Mouse (Mus musculus): Measurements from ENCODE around the gene Gm3435.

DNA sequence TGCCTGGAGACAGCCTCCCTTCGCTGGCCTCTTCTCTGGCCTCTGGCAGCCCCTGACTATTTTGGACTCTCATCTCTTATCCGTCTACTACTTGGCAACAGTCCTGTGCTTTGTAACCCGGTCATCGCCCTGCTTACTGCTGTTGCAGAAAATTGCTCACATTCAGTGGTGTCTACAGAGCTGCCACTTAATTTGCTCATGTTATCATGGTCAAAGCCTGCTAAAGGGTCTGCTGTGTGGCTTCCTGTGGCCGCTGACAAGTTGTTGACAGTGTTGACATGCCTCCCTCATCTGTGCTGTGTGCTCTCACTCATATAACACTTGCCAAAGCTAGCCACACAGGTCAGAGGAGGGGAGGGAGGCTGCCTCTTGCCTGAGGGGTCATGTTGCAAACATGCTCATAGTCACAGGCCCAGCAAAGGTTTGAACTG, 48.2 kb downstream of the Gm3435 start:
- TF ChIP-seq POLR2A (IDR thresholded peaks at IDR 0.05; ENCODE audit: low read depth, low read length) = no peak
- no peak for TF ChIP-seq CTCF (IDR thresholded peaks at IDR 0.05; ENCODE audit: borderline replicate concordance, insufficient read depth, low read length)

All from embryonic fibroblast, embryonic 13.5 days (primary cell).